Mouse (Mus musculus) embryonic fibroblast, embryonic 13.5 days (primary cell): Measurements from ENCODE around the gene Adora3.

ENCODE experiments used
- CTCF ChIP-seq: IDR thresholded peaks from 2 replicates; pipeline ENCODE4 v1.5.1; 2011; ENCODE audit warnings: mild to moderate bottlenecking, control low read depth, low read length, moderate library complexity, borderline replicate concordance; ENCODE audit not compliant: insufficient read depth
- POLR2A ChIP-seq: IDR thresholded peaks from 2 replicates; pipeline ENCODE4 v1.6.1; 2011; ENCODE audit warnings: low read depth, mild to moderate bottlenecking, control low read depth, low read length, moderate library complexity

- TF ChIP-seq POLR2A = no peak
- no peak for TF ChIP-seq CTCF
Measured at GRCm38 (mm10) chr3:105838655-105839054, 32.0 kb upstream of the Adora3 start.
